Mouse (Mus musculus) MEL (cell line): ENCODE measurements around the gene Ddx42. TPM values are rescaled to one million over a fixed set of nuclear protein-coding genes. Genes with fewer than 3 reads are reported as not detected.

Source experiments
- DNase-seq: peaks from one replicate; pipeline ENCODE4 v3.0.0; 2011; ENCODE audit warnings: low read depth, low spot score
- H3K27ac ChIP-seq: 2 replicates; pipeline ENCODE4 v1.5.1; 2012; ENCODE audit warnings: low read depth, mild to moderate bottlenecking, control low read depth, low read length, moderate library complexity; ENCODE audit not compliant: control insufficient read depth
- H3K27me3 ChIP-seq, 2 experiments: fragments of 150-350 bp in 1 of 2; sonication (generic) in 1 of 2; 2 replicates each; pipeline ENCODE4 v1.6.1; 2012; ENCODE audit warnings: low read length in 2 of 2, mild to moderate bottlenecking in 2 of 2, improper control_type of control experiment in 1 of 2, moderate library complexity in 1 of 2; ENCODE audit not compliant: insufficient read depth in 2 of 2, control insufficient read depth in 1 of 2
- H3K36me3 ChIP-seq, 2 experiments: 2 replicates each; pipeline ENCODE4 v1.6.1; 2012 to 2014; ENCODE audit warnings: low read length in 2 of 2, improper control_type of control experiment in 1 of 2, inconsistent platforms in 1 of 2, mild to moderate bottlenecking in 1 of 2; ENCODE audit not compliant: insufficient read depth in 2 of 2, control insufficient read depth in 1 of 2
- H3K4me1 ChIP-seq, 2 experiments: fragments of 150-350 bp in 1 of 2; sonication (generic) in 1 of 2; 2 replicates each; pipeline ENCODE4 v1.6.1; 2012; ENCODE audit warnings: low read length in 2 of 2, improper control_type of control experiment in 1 of 2, mild to moderate bottlenecking in 1 of 2; ENCODE audit not compliant: insufficient read depth in 2 of 2, control insufficient read depth in 1 of 2
- H3K4me3 ChIP-seq, 2 experiments: fragments of 150-350 bp in 1 of 2; sonication (generic) in 1 of 2; 2 replicates each; pipeline ENCODE4 v1.5.1; 2012; ENCODE audit warnings: low read depth in 2 of 2, low read length in 2 of 2, mild to moderate bottlenecking in 2 of 2, moderate library complexity in 2 of 2, control low read depth in 1 of 2, improper control_type of control experiment in 1 of 2; ENCODE audit not compliant: control insufficient read depth in 1 of 2, insufficient read depth in 1 of 2
- H3K79me2 ChIP-seq: 2 replicates; pipeline ENCODE4 v1.6.1; 2012; ENCODE audit warnings: mild to moderate bottlenecking, low read length, moderate library complexity; ENCODE audit not compliant: control insufficient read depth, poor library complexity, insufficient read depth
- H3K9ac ChIP-seq: 2 replicates; pipeline ENCODE4 v1.6.1; 2012; ENCODE audit warnings: low read depth, mild to moderate bottlenecking, control low read depth, low read length, moderate library complexity; ENCODE audit not compliant: control insufficient read depth, poor library complexity, severe bottlenecking
- H3K9me3 ChIP-seq: fragments of 150-350 bp; sonication (generic); replicated peaks from 2 replicates; pipeline ENCODE4 v1.6.1; 2012; ENCODE audit warnings: mild to moderate bottlenecking, low read length, improper control_type of control experiment, moderate library complexity; ENCODE audit not compliant: insufficient read depth
- BHLHE40 ChIP-seq: IDR thresholded peaks from 2 replicates; pipeline ENCODE4 v1.6.1; 2012; ENCODE audit warnings: low read depth, mild to moderate bottlenecking, inconsistent platforms, low read length, improper control_type of control experiment, borderline replicate concordance
- CHD1 ChIP-seq: IDR thresholded peaks from 2 replicates; pipeline ENCODE4 v1.6.1; 2012; ENCODE audit warnings: low read depth, mild to moderate bottlenecking, inconsistent platforms, low read length, improper control_type of control experiment
- EP300 ChIP-seq, 2 experiments: IDR thresholded peaks; 2 replicates each; pipeline ENCODE4 v1.6.1; 2011; ENCODE audit warnings: improper control_type of control experiment in 2 of 2, low read length in 2 of 2, low read depth in 1 of 2, mild to moderate bottlenecking in 1 of 2
- ETS1 ChIP-seq: IDR thresholded peaks from 2 replicates; pipeline ENCODE4 v1.6.1; 2012; ENCODE audit warnings: low read depth, mild to moderate bottlenecking, inconsistent platforms, low read length, improper control_type of control experiment, moderate library complexity
- HCFC1 ChIP-seq: IDR thresholded peaks from 2 replicates; pipeline ENCODE4 v1.6.1; 2012; ENCODE audit warnings: low read depth, mild to moderate bottlenecking, inconsistent platforms, low read length, improper control_type of control experiment, moderate library complexity
- KAT2A ChIP-seq: conservative IDR thresholded peaks from 2 replicates; pipeline ENCODE4 v1.6.1; 2012; ENCODE audit warnings: low read depth, low read length, improper control_type of control experiment, inconsistent platforms
- MAX ChIP-seq: IDR thresholded peaks from 2 replicates; pipeline ENCODE4 v1.6.1; 2011; ENCODE audit warnings: low read length, improper control_type of control experiment
- MEF2A ChIP-seq: IDR thresholded peaks from 2 replicates; pipeline ENCODE4 v1.6.1; 2014; ENCODE audit warnings: low read depth, mild to moderate bottlenecking, inconsistent platforms, low read length, improper control_type of control experiment; ENCODE audit not compliant: poor library complexity, insufficient replicate concordance, severe bottlenecking; ENCODE audit errors: extremely low read depth
- POLR2A ChIP-seq, 2 experiments: IDR thresholded peaks; 2 replicates each; pipeline ENCODE4 v1.6.1; 2011 to 2012; ENCODE audit warnings: low read length in 2 of 2, mild to moderate bottlenecking in 2 of 2, control low read depth in 1 of 2, improper control_type of control experiment in 1 of 2, low read depth in 1 of 2, moderate library complexity in 1 of 2; ENCODE audit not compliant: control insufficient read depth in 1 of 2, insufficient read depth in 1 of 2, poor library complexity in 1 of 2
- POLR2AphosphoS5 ChIP-seq: IDR thresholded peaks from 2 replicates; pipeline ENCODE4 v1.6.1; 2012; ENCODE audit warnings: low read depth, borderline replicate concordance, mild to moderate bottlenecking, inconsistent platforms, low read length, moderate library complexity, mixed read lengths
- TBP ChIP-seq: IDR thresholded peaks from 2 replicates; pipeline ENCODE4 v1.8.0; 2011; ENCODE audit warnings: low read depth, low read length, improper control_type of control experiment
- ZC3H11A ChIP-seq: IDR thresholded peaks from 2 replicates; pipeline ENCODE4 v1.6.1; 2012; ENCODE audit warnings: low read depth, mild to moderate bottlenecking, inconsistent platforms, low read length, improper control_type of control experiment
- ZNF384 ChIP-seq: IDR thresholded peaks from 2 replicates; pipeline ENCODE4 v1.6.1; 2012; ENCODE audit warnings: low read depth, mild to moderate bottlenecking, inconsistent platforms, low read length, improper control_type of control experiment
- polyA plus RNA-seq, 2 experiments: library from polyadenylated mRNA; stranded (reverse) in 1 of 2; unstranded in 1 of 2; fragments of >175 nt in 1 of 2; fragments of >200 nt in 1 of 2; gene quantifications; 2 replicates each; pipeline versions ENCODE4 v1.2.1 to v1.2.4; 2012; ENCODE audit warnings: low replicate concordance in 2 of 2, low read depth in 1 of 2; ENCODE audit not compliant: insufficient read length in 2 of 2, insufficient read depth in 1 of 2, missing spikeins in 1 of 2
- total RNA-seq: library from RNA; depleted of rRNA; stranded (reverse); fragments of 300-350 nt; gene quantifications from 2 replicates; pipeline ENCODE4 v1.2.3, GENCODE M21; 2012

Gene Ddx42
- total and polyA plus RNA-seq, 3 experiments: 56.1 to 57.7 TPM; not detected in 1

- Histone ChIP-seq H3K36me3 (peaks cover 3 to 33% of the 10 kb centered on the region in 2 experiments), H3K9me3 (no peaks in the 10 kb centered on the region), H3K27me3 (no peaks in the 10 kb centered on the region), H3K4me1 (peaks cover 0 to 9% of the 10 kb centered on the region in 2 experiments; a peak in 1 of 4 replicates), H3K4me3 (no peak overlapping the region), H3K9ac (no peak overlapping the region), H3K79me2 (peaks cover 13% of the 10 kb centered on the region), H3K27ac (no peak overlapping the region)
- no peak for DNase-seq
- TF ChIP-seq TBP (no peak), POLR2AphosphoS5 (no peak), MAX (no peak), KAT2A (no peak), EP300 (IDR thresholded peaks at IDR 0.05; ENCODE audit: low read depth in 1 of 2, low read length in 2 of 2) (no peak), MEF2A (no peak), ZNF384 (no peak), BHLHE40 (no peak)
Observed at GRCm38 (mm10) chr11:106264988-106265387, 48.3 kb downstream of the Ddx42 start.

GRCm38 (mm10) chr11:106265570-106265969 lies 48.8 kb downstream of the Ddx42 start:
- TF ChIP-seq ETS1 (no peak), HCFC1 (no peak)
- TF ChIP-seq, all 39 proteins: peak for 0
- H3K9ac ChIP-seq: no peak overlapping the region
- peaks cover 6 to 33% of the 10 kb centered on the region in 2 experiments for H3K36me3 ChIP-seq
- no peak for DNase-seq
- H3K79me2 ChIP-seq: peaks cover 19% of the 10 kb centered on the region
- H3K9me3 ChIP-seq: no peaks in the 10 kb centered on the region
- peaks cover 0 to 15% of the 10 kb centered on the region in 2 experiments; a peak in 2 of 4 replicates for H3K4me1 ChIP-seq
- no peaks in the 10 kb centered on the region for H3K27me3 ChIP-seq
- H3K27ac ChIP-seq: no peak overlapping the region
- H3K4me3 ChIP-seq: no peak overlapping the region

- Histone ChIP-seq H3K36me3 (peaks cover 13 to 33% of the 10 kb centered on the region in 2 experiments), H3K9me3 (no peaks in the 10 kb centered on the region), H3K4me1 (peaks cover 0 to 21% of the 10 kb centered on the region in 2 experiments; a peak in 3 of 4 replicates), H3K4me3 (no peak overlapping the region), H3K9ac (no peak overlapping the region), H3K27ac (no peak overlapping the region), H3K27me3 (no peaks in the 10 kb centered on the region), H3K79me2 (peaks cover 27% of the 10 kb centered on the region)
- no peak for DNase-seq
- 0 out of 4 replicates have a peak, but pooled peaks of 1 of the 2 experiments have one; percentile 3 for TF ChIP-seq POLR2A (IDR thresholded peaks at IDR 0.05; ENCODE audit: control insufficient read depth in 1 of 2, insufficient read depth in 1 of 2, low read depth in 1 of 2, low read length in 2 of 2, poor library complexity in 1 of 2)
- TF ChIP-seq CHD1: no peak
- no peak for TF ChIP-seq ZC3H11A
- no peak for TF ChIP-seq MEF2A
Observed at GRCm38 (mm10) chr11:106266431-106266830, 49.7 kb downstream of the Ddx42 start.
